Mouse (Mus musculus): ENCODE data around the gene Spop.
A peak's percentile ranks its signal among the peaks of the same experiment; 100 is the strongest.
"Not testable (repeated sequence)": the region's sequence is repeated elsewhere in the genome, so short reads cannot be mapped to it uniquely, and the experiment has no call there.

Spop gene

DNA sequence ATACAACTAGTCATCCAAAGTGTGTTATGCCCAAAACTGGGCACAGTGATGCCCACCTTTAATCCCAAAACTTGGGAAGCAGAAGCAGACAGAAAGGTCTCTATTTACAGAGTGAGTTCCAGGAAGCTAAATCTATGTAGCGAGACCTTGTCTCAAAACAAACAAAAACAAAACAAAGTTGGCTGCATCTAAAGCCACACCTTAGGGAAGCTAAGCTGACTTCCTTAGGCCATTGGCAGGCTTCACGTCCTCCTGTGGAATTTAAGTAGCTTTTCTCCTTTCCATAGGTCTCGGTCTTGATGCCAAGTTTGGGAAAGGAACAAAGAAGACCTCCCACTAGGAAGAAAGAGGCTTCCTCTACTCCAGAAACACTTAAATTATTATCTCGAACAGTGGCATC, 22.7 kb upstream of the Spop start:
- no peak for DNase-seq (ENCODE audit: low spot score in 2 of 2)

DNA sequence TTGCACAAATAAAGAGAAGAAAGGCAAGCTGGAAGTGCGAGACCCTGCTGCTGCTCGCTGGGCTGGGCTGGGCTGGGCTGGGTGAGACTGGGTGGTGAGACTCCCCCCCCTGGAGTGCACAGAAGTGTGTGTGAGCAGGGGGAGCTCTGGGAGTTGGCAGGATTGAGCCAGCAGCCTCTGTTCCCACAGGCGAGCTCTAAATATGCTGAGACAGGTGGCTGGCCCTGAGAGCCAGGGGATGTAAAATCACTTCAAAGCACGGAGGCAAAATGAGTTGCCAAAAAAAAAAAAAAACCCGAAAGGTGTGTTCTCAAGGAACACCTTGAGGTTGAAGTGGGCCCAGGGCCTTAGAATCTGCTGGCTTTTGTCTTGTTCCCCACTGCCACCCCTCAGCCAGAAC, 22.1 kb upstream of the Spop start:
- DNase-seq (ENCODE audit: low spot score in 2 of 2) = no peak

GRCm38 (mm10) chr11:95392223-95392667, 21.6 kb upstream of the Spop start:
- DNase-seq (ENCODE audit: low spot score in 2 of 2) = peak; percentile 62 to 69

DNA sequence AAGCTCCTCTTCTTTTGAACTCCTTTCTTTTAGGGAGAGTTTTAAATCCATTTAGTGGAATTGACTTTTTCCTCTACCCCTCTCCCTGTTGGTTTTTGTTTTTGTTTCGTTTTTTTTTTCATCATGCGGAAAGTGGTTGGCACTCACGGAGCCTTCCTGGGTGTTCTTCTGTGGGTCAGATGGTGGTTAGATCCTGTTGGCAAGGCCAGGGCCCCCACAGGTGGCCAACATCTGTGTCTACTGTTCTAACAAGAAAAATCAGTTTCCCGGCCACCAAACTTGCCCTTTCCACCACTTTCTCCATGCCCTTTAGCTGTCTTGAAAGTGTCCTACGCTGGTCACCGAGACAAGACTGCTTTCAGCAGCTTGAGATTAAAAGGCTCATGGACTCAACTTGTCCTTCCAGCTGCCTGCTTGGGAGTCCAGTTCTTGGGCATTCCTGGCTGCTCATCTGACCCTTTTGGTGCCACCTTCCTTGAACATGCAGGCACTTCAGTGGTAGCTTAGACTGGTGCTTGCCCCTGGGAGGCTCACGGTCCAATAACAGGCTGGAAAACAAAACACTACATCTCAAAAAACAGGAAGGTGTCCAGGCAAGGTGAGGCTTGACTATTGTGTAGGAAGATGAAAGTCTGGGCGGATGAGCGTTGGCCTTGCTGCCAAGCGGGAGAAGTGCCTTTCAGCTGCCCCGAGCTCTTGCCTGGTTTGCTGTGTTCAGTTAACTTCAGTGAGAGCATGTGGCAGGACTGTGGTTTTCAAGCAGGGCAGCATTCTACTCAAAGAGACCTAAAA, 21.0 kb upstream of the Spop start:
- DNase-seq (ENCODE audit: low spot score in 2 of 2) = peak; percentile 27 to 32

- no peak for DNase-seq (ENCODE audit: low spot score in 2 of 2)
Observed at GRCm38 (mm10) chr11:95393500-95393816, 20.4 kb upstream of the Spop start.

DNA sequence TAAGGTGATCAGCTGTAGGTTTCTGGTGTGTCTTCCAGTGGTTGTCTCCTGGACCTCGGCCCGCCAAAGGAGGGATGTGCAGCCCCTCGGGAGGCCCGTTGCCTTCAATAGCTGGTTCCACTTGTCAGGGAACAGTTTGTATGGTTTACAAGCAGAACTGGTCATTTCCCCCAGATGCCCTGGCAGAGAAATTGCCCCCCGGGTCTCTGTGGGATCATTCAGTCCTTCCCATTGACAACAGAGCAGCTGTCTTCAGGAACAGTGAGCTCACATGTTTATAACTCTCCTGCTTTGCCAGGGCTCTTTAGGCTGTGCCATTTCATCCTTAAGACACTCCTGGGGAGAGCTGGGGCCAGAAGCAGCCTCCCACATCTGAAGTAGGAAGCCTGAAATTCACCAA, 19.8 kb upstream of the Spop start:
- no peak for DNase-seq (ENCODE audit: low spot score in 2 of 2)

DNA sequence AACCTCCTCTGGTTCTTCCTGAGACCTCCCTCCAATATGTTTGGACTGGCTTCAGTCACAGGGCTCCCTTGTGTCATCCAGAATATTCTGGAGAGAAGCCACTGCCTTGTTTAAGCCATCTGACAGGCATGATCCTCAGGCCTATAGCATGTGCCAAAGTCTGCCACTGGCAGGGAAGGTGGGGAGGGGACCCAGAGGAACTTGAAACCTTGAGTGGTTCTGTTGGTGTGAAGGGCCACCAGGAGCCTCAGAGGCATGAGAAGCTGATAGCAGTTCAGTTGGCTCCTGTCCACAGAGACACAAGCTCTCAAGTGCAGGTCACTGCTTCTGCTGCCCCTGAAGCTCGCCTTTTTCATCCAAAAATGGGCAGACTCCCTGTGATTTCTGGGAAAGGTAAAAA, 17.3 kb upstream of the Spop start:
- no peak for DNase-seq (ENCODE audit: low spot score in 2 of 2)

- peak; percentile 56 to 77 for DNase-seq (ENCODE audit: low spot score in 2 of 2)
Observed at GRCm38 (mm10) chr11:95397843-95398835, 15.7 kb upstream of the Spop start.

DNA sequence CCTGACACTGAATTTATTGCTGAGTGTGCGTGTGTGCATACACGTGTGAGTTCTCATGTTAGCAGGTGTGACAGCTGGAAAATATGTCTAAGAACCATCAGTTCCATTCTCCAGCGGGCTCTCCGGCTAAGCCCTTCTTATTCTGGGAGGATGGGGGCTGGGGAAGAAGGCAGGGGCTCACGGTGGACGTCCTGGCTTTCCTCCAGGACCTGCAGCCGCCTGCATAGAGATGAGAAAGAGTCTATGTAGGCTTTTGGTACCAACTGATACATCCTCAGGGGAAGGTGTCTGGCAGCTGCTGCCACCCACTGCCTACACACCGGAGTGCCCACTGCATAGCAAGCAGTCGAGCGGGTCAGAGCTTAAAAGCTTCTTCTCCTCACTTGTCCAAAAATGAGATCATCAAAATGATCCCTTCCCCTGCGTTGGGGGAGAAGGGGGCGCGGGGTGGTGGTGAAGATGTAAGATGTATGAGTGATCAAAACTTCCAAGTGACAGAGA, 14.3 kb upstream of the Spop start:
- DNase-seq (ENCODE audit: low spot score in 2 of 2) = no peak

- DNase-seq (ENCODE audit: low spot score in 2 of 2) = no peak
Observed at GRCm38 (mm10) chr11:95401568-95401967, 12.3 kb upstream of the Spop start.

DNA sequence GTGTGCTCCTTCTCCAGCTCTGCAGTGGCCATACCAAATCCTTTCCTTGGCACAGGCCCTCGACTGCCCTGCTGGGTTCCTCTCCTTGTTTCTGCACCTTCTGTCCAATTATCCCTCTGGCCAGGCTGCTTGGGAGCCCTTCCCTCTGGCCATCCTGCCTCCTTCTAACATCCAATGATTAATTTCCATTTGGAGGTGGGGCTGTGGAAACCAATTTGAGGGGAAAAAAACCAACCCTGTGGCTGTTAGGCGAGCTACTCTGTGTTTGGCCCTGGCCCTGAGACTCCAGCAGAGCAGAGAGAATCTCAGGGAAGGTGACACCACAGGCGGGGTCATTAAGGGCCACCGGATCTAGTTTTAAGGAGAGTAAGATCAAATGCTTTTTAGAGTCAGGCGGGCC, 11.7 kb upstream of the Spop start:
- no peak for DNase-seq (ENCODE audit: low spot score in 2 of 2)

- DNase-seq (ENCODE audit: low spot score in 2 of 2) = no peak
Observed at GRCm38 (mm10) chr11:95402658-95403101, 11.2 kb upstream of the Spop start.

GRCm38 (mm10) chr11:95403382-95404340, 10.2 kb upstream of the Spop start:
- no peak for DNase-seq (ENCODE audit: low spot score in 2 of 2)

- DNase-seq (ENCODE audit: low spot score in 2 of 2) = no peak
Observed at GRCm38 (mm10) chr11:95405771-95406170, 8.1 kb upstream of the Spop start.

DNA sequence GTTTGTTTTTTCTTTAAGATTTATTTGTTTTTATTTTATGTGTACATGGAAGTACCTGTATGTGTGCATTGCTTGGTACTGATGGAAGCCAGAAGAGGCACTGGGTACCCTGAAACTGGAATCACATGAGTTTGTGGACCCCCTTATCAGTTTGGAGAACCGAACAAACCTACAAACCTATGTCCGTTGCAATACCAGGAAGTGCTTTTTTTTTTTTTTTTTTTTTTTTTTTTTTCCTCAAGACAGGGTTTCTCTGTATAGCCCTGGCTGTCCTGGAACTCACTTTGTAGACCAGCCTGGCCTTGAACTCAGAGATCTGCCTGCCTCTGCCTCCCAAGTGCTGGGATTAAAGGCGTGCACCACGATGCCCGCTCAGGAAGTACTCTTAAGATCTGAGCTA, 7.5 kb upstream of the Spop start:
- DNase-seq (ENCODE audit: low spot score in 2 of 2) = not testable (repeated sequence)

DNA sequence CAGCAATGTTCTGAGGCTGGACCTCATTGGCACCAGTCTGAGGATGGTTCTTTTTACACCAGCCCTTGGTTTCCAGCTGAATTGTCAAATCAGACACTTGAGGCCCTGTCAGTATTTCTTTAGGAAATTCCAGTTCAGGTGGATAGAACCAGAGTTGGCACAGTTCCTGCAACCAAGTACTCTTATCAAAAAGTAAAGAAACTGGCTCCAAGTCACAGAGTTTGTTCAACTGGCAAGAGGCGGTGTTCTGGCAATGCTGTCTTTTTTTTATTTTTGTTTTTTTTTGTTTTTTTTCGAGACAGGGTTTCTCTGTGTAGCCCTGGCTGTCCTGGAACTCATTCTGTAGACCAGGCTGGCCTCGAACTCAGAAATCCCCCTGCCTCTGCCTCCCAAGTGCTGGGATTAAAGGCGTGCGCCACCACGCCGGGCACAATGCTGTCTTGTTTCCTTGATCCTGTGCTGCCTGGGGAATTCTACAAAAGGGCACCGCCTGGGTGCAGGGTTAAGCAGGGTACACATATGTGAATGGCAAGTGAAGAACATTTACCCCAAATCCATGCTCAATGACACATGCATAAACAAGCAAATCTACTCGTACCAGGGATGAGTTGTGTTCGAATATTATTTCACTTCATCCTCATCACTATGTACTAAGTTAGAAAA, 4.3 kb upstream of the Spop start:
- DNase-seq (ENCODE audit: low spot score in 2 of 2) = no peak

GRCm38 (mm10) chr11:95411453-95412013, 2.3 kb upstream of the Spop start:
- DNase-seq (ENCODE audit: low spot score in 2 of 2) = no peak

DNA sequence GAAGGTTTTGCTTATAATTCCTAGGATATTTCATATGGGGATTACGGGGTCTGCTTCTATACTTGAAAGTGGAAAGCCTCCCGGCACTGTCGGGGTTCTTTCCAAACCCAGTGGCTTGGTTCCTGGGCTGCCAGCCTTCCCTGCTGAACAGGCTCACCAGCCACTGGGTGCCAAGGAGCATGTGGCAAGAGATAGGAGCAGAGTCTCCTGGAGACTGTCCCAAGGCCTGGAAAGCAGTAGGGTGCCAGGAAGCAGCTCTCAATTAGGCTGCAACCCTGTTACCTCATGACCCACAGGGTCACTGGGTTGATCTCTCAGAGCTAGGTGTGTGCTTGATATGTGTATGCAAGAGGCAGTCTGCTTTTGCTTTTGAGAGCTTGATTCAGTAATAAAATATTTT, 1.3 kb upstream of the Spop start:
- DNase-seq (ENCODE audit: low spot score in 2 of 2) = no peak

- peak; percentile 90 to 95 for DNase-seq (ENCODE audit: low spot score in 2 of 2)
Observed at GRCm38 (mm10) chr11:95414536-95415161, 769 bp downstream of the Spop start.

- DNase-seq (ENCODE audit: low spot score in 2 of 2) = no peak
Observed at GRCm38 (mm10) chr11:95415931-95416330, 2.1 kb downstream of the Spop start.
